Mouse (Mus musculus): ENCODE data around the gene P2rx1. TPM values are rescaled to one million over a fixed set of nuclear protein-coding genes. Genes with fewer than 3 reads are reported as not detected.

P2rx1 gene
- polyA plus RNA-seq, 1 experiment from 2014 or later: not detected

DNA sequence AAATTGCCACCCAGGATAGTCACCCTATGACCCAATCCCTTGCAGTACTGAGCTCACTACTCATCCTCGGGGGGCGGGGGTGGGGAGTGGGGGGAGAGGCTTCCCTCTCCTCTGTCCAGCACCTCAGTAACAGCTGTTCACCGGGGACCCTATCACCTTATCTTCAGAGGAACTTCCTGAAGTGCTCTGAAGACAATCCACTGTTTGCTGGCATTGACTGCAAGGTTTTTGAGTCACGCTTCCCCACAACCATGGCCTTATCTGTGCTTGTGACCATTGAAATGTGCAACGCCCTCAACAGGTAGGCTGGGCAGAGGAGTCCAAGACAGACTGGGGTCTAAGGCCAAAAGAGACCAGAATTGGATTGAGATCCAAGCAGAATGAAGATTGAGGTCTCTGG is 11.1 kb upstream of the P2rx1 start:
- ChIA-PET CTCF (no interaction called here), POLR2A (no interaction called here)
- in situ Hi-C loops (cut with MboI; ENCODE audit: low pct_unique_long_range_greater_than_20kb): no loop called here
- DNase-seq (ENCODE audit: low read depth, low spot score) (no peak), ATAC-seq (no peak)
- TF ChIP-seq CTCF (IDR thresholded peaks at IDR 0.05): no peak
- no peaks in the 10 kb centered on the region for H3K27me3 ChIP-seq

- DNase-seq (ENCODE audit: low read depth, low spot score) (no peak), ATAC-seq (no peak)
- ChIA-PET POLR2A (no interaction called here), CTCF (interaction anchor here (1.2 kb wide), 1 partner anchor 74 kb away, joined by 4 read pairs; no protein-coding TSS in a partner anchor)
- no peak for TF ChIP-seq CTCF (IDR thresholded peaks at IDR 0.05)
- in situ Hi-C loops (cut with MboI; ENCODE audit: low pct_unique_long_range_greater_than_20kb): no loop called here
- no peaks in the 10 kb centered on the region for H3K27me3 ChIP-seq
Observed at GRCm38 (mm10) chr11:72989044-72989443, 9.9 kb upstream of the P2rx1 start.

DNA sequence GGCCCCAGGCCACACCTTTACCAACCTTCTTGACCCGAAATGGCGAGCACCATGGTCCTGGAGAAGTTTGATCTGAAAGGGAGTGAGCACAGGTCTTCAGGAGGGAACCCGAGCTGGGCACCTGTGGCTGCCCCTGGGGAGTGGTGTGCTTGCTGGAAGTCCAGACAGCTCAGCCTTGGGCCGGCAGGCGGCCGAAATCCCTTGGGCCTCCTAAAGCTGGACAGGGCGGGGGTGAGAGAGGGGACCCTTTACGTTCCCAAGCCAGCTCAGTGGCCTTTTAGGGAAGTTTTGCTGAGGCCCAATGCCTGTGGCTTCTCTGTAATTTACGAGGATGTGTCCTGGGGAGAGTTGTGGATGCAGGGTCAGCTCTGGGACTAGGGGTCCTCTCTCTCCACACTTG is 8.2 kb upstream of the P2rx1 start:
- POLR2A ChIA-PET: no interaction called here
- TF ChIP-seq CTCF (IDR thresholded peaks at IDR 0.05): no peak
- no peak for ATAC-seq

GRCm38 (mm10) chr11:72991961-72992360 is 6.9 kb upstream of the P2rx1 start:
- DNase-seq (ENCODE audit: low read depth, low spot score): no peak

More for the DNA sequence above, 8.2 kb upstream of the P2rx1 start:
- CTCF ChIA-PET: no interaction called here
- no peaks in the 10 kb centered on the region for H3K27me3 ChIP-seq
- DNase-seq (ENCODE audit: low read depth, low spot score): no peak
- in situ Hi-C loops (cut with MboI; ENCODE audit: low pct_unique_long_range_greater_than_20kb): no loop called here

GRCm38 (mm10) chr11:72996346-72996745 is 2.6 kb upstream of the P2rx1 start:
- CTCF ChIA-PET: no interaction called here
- DNase-seq (ENCODE audit: low read depth, low spot score) (no peak), ATAC-seq (no peak)
- H3K27me3 ChIP-seq: no peaks in the 10 kb centered on the region
- no peak for TF ChIP-seq CTCF (IDR thresholded peaks at IDR 0.05)
- in situ Hi-C loops (cut with MboI; ENCODE audit: low pct_unique_long_range_greater_than_20kb): no loop called here
- POLR2A ChIA-PET: no interaction called here

More at GRCm38 (mm10) chr11:72991961-72992360, 6.9 kb upstream of the P2rx1 start:
- H3K27me3 ChIP-seq: no peaks in the 10 kb centered on the region
- no peak for ATAC-seq
- in situ Hi-C loops (cut with MboI; ENCODE audit: low pct_unique_long_range_greater_than_20kb): no loop called here
- no peak for TF ChIP-seq CTCF (IDR thresholded peaks at IDR 0.05)
- ChIA-PET POLR2A (no interaction called here), CTCF (interaction anchor here (1.0 kb wide), 1 partner anchor 94 kb away, joined by 3 read pairs; no protein-coding TSS in a partner anchor)

GRCm38 (mm10) chr11:72996781-72997180 is 2.1 kb upstream of the P2rx1 start:
- DNase-seq (ENCODE audit: low read depth, low spot score): no peak
- CTCF ChIA-PET: interaction anchor here (0.9 kb wide), 1 partner anchor 10 kb away, joined by 5 read pairs; no protein-coding TSS in a partner anchor
- POLR2A ChIA-PET: interaction anchor here (0.7 kb wide), 1 partner anchor 192 kb away, joined by 5 read pairs; no protein-coding TSS in a partner anchor
- in situ Hi-C loops (cut with MboI; ENCODE audit: low pct_unique_long_range_greater_than_20kb): no loop called here
- H3K27me3 ChIP-seq: no peaks in the 10 kb centered on the region
- no peak for ATAC-seq
- no peak for TF ChIP-seq CTCF (IDR thresholded peaks at IDR 0.05)

- DNase-seq (ENCODE audit: low read depth, low spot score): no peak
- POLR2A ChIA-PET: no interaction called here
- H3K27me3 ChIP-seq: peaks cover 3% of the 10 kb centered on the region
- no peak for ATAC-seq
- CTCF ChIA-PET: interaction anchor here (0.9 to 1.0 kb wide), 2 partner anchors 9 to 14 kb away, joined by 4 to 5 read pairs; no protein-coding TSS in a partner anchor
- no peak for TF ChIP-seq CTCF (IDR thresholded peaks at IDR 0.05)
- in situ Hi-C loops (cut with MboI; ENCODE audit: low pct_unique_long_range_greater_than_20kb): no loop called here
Observed at GRCm38 (mm10) chr11:72997529-72998326, 1.2 kb upstream of the P2rx1 start.

GRCm38 (mm10) chr11:73001029-73001428 is 2.1 kb downstream of the P2rx1 start:
- peak; percentile 90 for TF ChIP-seq CTCF (IDR thresholded peaks at IDR 0.05)
- in situ Hi-C loops (cut with MboI; ENCODE audit: low pct_unique_long_range_greater_than_20kb): loop anchor here (5.0 kb wide), 2 partner anchors 79 to 419 kb away; no protein-coding TSS in a partner anchor
- peaks cover 3% of the 10 kb centered on the region for H3K27me3 ChIP-seq
- POLR2A ChIA-PET: no interaction called here
- ATAC-seq (peak; percentile 77), DNase-seq (ENCODE audit: low read depth, low spot score) (no peak)
- CTCF ChIA-PET: interaction anchor here (0.8 to 1.7 kb wide), 7 partner anchors 13 to 79 kb away, joined by 3 to 5 read pairs (median 3); no protein-coding TSS in a partner anchor

- H3K27me3 ChIP-seq: peaks cover 3% of the 10 kb centered on the region
- POLR2A ChIA-PET: interaction anchor here (0.9 to 2.7 kb wide), 3 partner anchors 13 to 42 kb away, joined by 3 to 10 read pairs (median 3); partner anchors contain the start of gene Ncbp3
- CTCF ChIA-PET: interaction anchor here (1.0 to 5.4 kb wide), 14 partner anchors 9 to 154 kb away, joined by 3 to 81 read pairs (median 8); partner anchors contain the start of genes Camkk1, Ncbp3 and P2rx5
- in situ Hi-C loops (cut with MboI; ENCODE audit: low pct_unique_long_range_greater_than_20kb): no loop called here
- DNase-seq (ENCODE audit: low read depth, low spot score) (no peak), ATAC-seq (peak; percentile 71)
- peak; percentile 94 for TF ChIP-seq CTCF (IDR thresholded peaks at IDR 0.05)
Observed at GRCm38 (mm10) chr11:73006377-73006776, 7.5 kb downstream of the P2rx1 start.

DNA sequence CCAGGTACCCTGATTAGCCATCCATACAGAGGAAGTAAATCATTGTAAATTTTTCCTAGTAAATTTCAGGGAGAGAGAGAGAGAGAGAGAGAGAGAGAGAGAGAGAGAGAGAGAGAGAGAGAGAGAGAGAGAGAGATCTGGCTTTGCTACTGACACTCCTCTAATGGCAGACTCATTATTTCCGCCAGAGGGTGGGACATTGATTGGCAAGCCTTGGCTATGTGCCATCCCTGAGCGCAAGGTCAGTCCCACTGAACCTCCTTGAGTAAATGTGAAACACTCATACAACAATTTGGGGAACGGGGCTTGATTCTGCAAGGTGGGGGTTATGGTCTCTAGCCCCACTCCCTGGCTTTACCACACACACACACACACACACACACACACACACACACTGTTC is 8.2 kb downstream of the P2rx1 start:
- ATAC-seq: no peak
- POLR2A ChIA-PET: interaction anchor here (0.9 to 2.7 kb wide), 2 partner anchors 31 to 41 kb away, joined by 3 to 10 read pairs; partner anchors contain the start of gene Ncbp3
- peaks cover 3% of the 10 kb centered on the region for H3K27me3 ChIP-seq
- CTCF ChIA-PET: interaction anchor here (0.8 to 5.4 kb wide), 16 partner anchors 8 to 154 kb away, joined by 3 to 81 read pairs (median 6); partner anchors contain the start of genes Camkk1, Ncbp3 and P2rx5
- no peak for DNase-seq (ENCODE audit: low read depth, low spot score)
- in situ Hi-C loops (cut with MboI; ENCODE audit: low pct_unique_long_range_greater_than_20kb): no loop called here
- TF ChIP-seq CTCF (IDR thresholded peaks at IDR 0.05): no peak
